Mouse (Mus musculus) megakaryocyte, embryonic 14.5 days (primary cell): ENCODE results near the gene Arhgef19.

ENCODE experiments used
- FLI1 ChIP-seq: IDR thresholded peaks from 2 replicates; pipeline ENCODE4 v1.6.1; 2012; ENCODE audit warnings: low read length, inconsistent platforms, mixed read lengths
- GATA1 ChIP-seq: IDR thresholded peaks from 3 replicates; pipeline ENCODE4 v1.6.1; 2012; ENCODE audit warnings: mixed read lengths, low read length, inconsistent platforms, borderline replicate concordance

- TF ChIP-seq GATA1 (no peak), FLI1 (no peak)
These were observed 43.3 kb downstream of the Arhgef19 start for GRCm38 (mm10) chr4:141282623-141283022.
